Mouse (Mus musculus) CH12.LX (cell line): ENCODE data around the gene Shisa7.
A peak's percentile ranks its signal among the peaks of the same experiment; 100 is the strongest.

Experiments used
- ETS1 ChIP-seq: conservative IDR thresholded peaks from 2 replicates; pipeline ENCODE4 v1.6.1; 2012; ENCODE audit warnings: low read depth, mild to moderate bottlenecking, inconsistent platforms, low read length, improper control_type of control experiment, moderate library complexity
- JUND ChIP-seq: conservative IDR thresholded peaks from 2 replicates; pipeline ENCODE4 v1.6.1; 2011; ENCODE audit warnings: low read depth, low read length, improper control_type of control experiment
- MAZ ChIP-seq: IDR thresholded peaks from 2 replicates; pipeline ENCODE4 v1.6.1; 2012; ENCODE audit warnings: low read depth, mild to moderate bottlenecking, inconsistent platforms, low read length, improper control_type of control experiment, moderate library complexity
- NRF1 ChIP-seq: IDR thresholded peaks from 2 replicates; pipeline ENCODE4 v1.6.1; 2014; ENCODE audit warnings: low read depth, mild to moderate bottlenecking, inconsistent platforms, low read length, improper control_type of control experiment, moderate library complexity
- POLR2A ChIP-seq: IDR thresholded peaks from 2 replicates; pipeline ENCODE4 v1.6.1; 2011; ENCODE audit warnings: low read depth, mild to moderate bottlenecking, improper control_type of control experiment, low read length
- SIN3A ChIP-seq: IDR thresholded peaks from 2 replicates; pipeline ENCODE4 v1.6.1; 2012; ENCODE audit warnings: low read length, improper control_type of control experiment, inconsistent platforms
- UBTF ChIP-seq: IDR thresholded peaks from 2 replicates; pipeline ENCODE4 v1.6.1; 2012; ENCODE audit warnings: low read depth, mild to moderate bottlenecking, inconsistent platforms, low read length, improper control_type of control experiment, moderate library complexity
- ZMIZ1 ChIP-seq: IDR thresholded peaks from 2 replicates; pipeline ENCODE4 v1.6.1; 2012; ENCODE audit warnings: low read depth, mild to moderate bottlenecking, inconsistent platforms, low read length, improper control_type of control experiment
- ZNF384 ChIP-seq: IDR thresholded peaks from 2 replicates; pipeline ENCODE4 v1.6.1; 2012; ENCODE audit warnings: low read depth, low read length, improper control_type of control experiment, inconsistent platforms

GRCm38 (mm10) chr7:4878186-4878585 is 33.7 kb upstream of the Shisa7 start:
- TF ChIP-seq UBTF (no peak), NRF1 (no peak), SIN3A (no peak), ETS1 (no peak), ZNF384 (0 out of 2 replicates have a peak, but pooled peaks have one; percentile 26), POLR2A (no peak), JUND (no peak), MAZ (no peak), ZMIZ1 (no peak)
